In the genomic region with DNA sequence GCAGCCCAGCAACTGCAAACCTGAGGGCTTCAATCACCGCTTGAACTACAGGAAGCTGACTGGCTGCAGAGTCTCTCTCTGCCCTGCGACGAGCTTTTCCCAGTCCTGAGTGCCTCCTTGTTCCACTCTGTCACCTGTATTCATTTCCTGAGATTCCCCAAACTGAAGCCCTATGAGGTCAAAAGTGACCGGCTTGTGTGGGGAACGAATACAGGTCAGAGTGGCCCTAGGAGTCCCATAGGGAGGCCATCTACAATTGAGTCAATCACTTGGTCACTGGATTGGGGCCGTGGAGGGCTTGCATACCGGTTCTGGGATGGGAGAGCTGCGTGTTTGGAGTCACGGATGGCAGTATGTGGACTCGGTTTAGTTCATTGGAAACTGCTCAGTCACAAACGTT, we compare ENCODE assay signal across 14 mouse cellular contexts.
"Had no signal": no experiment of that assay in that cellular context is flagged by ENCODE, and none has a peak within 500 bp of the region (broad histone marks: within the 10 kb centered on the region; RNA-seq: fewer than 3 reads in every experiment).

No protein-coding gene starts in this region.

- DNase-seq: lung, adult 2 months; lung, postnatal 10 days; lung, postnatal 36 days; right cerebral cortex, postnatal 14 days; thymus, adult 2 months; thymus, postnatal 25 days; thymus, postnatal 4 days had no signal

- H3K27ac ChIP-seq: liver, embryonic 14.5 days; macrophage; midbrain, embryonic 13.5 days; neural tube, embryonic 12.5 days; stomach, embryonic 15.5 days; stomach, postnatal 0 days had no signal

- H3K27me3 ChIP-seq: midbrain, embryonic 13.5 days; neural tube, embryonic 12.5 days; stomach, embryonic 15.5 days had no signal

- H3K36me3 ChIP-seq: midbrain, embryonic 13.5 days; neural tube, embryonic 12.5 days; stomach, embryonic 15.5 days had no signal

- H3K4me3 ChIP-seq: megakaryocyte, embryonic 14.5 days; midbrain, embryonic 13.5 days; neural tube, embryonic 12.5 days; stomach, embryonic 15.5 days had no signal

- H3K9ac ChIP-seq: liver, embryonic 14.5 days; midbrain, embryonic 13.5 days; neural tube, embryonic 12.5 days; stomach, embryonic 15.5 days had no signal

- H3K9me3 ChIP-seq: midbrain, embryonic 13.5 days; neural tube, embryonic 12.5 days; stomach, embryonic 15.5 days had no signal

- H3K4me2 ChIP-seq: neural tube, embryonic 12.5 days; stomach, embryonic 15.5 days had no signal
